Mouse (Mus musculus) MEL (cell line): Measurements from ENCODE around the gene Smpd3.
"Not testable (repeated sequence)": the region's sequence is repeated elsewhere in the genome, so short reads cannot be mapped to it uniquely, and the experiment has no call there.

ENCODE experiments used
- CTCF ChIP-seq, 3 experiments: IDR thresholded peaks in 2 of 3; conservative IDR thresholded peaks in 1 of 3; 2 replicates each; pipeline ENCODE4 v1.5.1; 2011 to 2012; ENCODE audit warnings: low read length in 3 of 3, low read depth in 2 of 3, mild to moderate bottlenecking in 2 of 3, improper control_type of control experiment in 1 of 3, inconsistent platforms in 1 of 3, mixed read lengths in 1 of 3, moderate library complexity in 1 of 3; ENCODE audit not compliant: control insufficient read depth in 1 of 3, insufficient read depth in 1 of 3, poor library complexity in 1 of 3, severe bottlenecking in 1 of 3
- MAZ ChIP-seq: IDR thresholded peaks from 2 replicates; pipeline ENCODE4 v1.6.1; 2012; ENCODE audit warnings: low read depth, mild to moderate bottlenecking, inconsistent platforms, low read length, improper control_type of control experiment
- MYB ChIP-seq: IDR thresholded peaks from 2 replicates; pipeline ENCODE4 v1.6.1; 2011; ENCODE audit warnings: mild to moderate bottlenecking, low read depth, low read length, improper control_type of control experiment
- POLR2A ChIP-seq, 2 experiments: IDR thresholded peaks; 2 replicates each; pipeline ENCODE4 v1.6.1; 2011 to 2012; ENCODE audit warnings: low read length in 2 of 2, mild to moderate bottlenecking in 2 of 2, control low read depth in 1 of 2, improper control_type of control experiment in 1 of 2, low read depth in 1 of 2, moderate library complexity in 1 of 2; ENCODE audit not compliant: control insufficient read depth in 1 of 2, insufficient read depth in 1 of 2, poor library complexity in 1 of 2
- TAL1 ChIP-seq: IDR thresholded peaks from 2 replicates; pipeline ENCODE4 v1.6.1; 2012; ENCODE audit warnings: mild to moderate bottlenecking, inconsistent platforms, low read length, moderate library complexity, mixed read lengths
- UBTF ChIP-seq: IDR thresholded peaks from 2 replicates; pipeline ENCODE4 v1.6.1; 2012; ENCODE audit warnings: low read depth, mild to moderate bottlenecking, inconsistent platforms, low read length, improper control_type of control experiment, moderate library complexity, borderline replicate concordance; ENCODE audit not compliant: insufficient read depth
- ZKSCAN1 ChIP-seq: IDR thresholded peaks from 2 replicates; pipeline ENCODE4 v1.6.1; 2012; ENCODE audit warnings: low read depth, mild to moderate bottlenecking, inconsistent platforms, low read length, improper control_type of control experiment, moderate library complexity

- not testable (repeated sequence) for TF ChIP-seq POLR2A (IDR thresholded peaks at IDR 0.05; ENCODE audit: control insufficient read depth in 1 of 2, insufficient read depth in 1 of 2, low read depth in 1 of 2, low read length in 2 of 2, poor library complexity in 1 of 2); MYB; UBTF; ZKSCAN1; CTCF (IDR thresholded peaks at IDR 0.05 in 2 of 3, conservative IDR thresholded peaks at IDR 0.05 in 1 of 3; ENCODE audit: control insufficient read depth in 1 of 3, insufficient read depth in 1 of 3, low read depth in 2 of 3, low read length in 3 of 3, poor library complexity in 1 of 3, severe bottlenecking in 1 of 3); MAZ; TAL1
Measured at GRCm38 (mm10) chr8:106306711-106307248, 31.0 kb downstream of the Smpd3 start.
